Mouse (Mus musculus) midbrain, embryonic 16.5 days (tissue): ENCODE measurements at regions not wholly inside any gene's neighbourhood (a gene's known extent, or its start where the extent isn't known, plus 50 kb on each side); places are given as distances from the start of the nearest gene placed in this dataset.

Source experiments
- ATAC-seq: fragments of 200-750 bp; cut with Nextera tagmentation; 2 replicates; pipeline ENCODE4 v1.8.0; 2017; ENCODE audit warnings: moderate TSS enrichment
- H3K27ac ChIP-seq: fragments of 300-500 bp; sonication (generic); 2 replicates; pipeline ENCODE4 v1.5.1; 2014; ENCODE audit warnings: mild to moderate bottlenecking, low read length, mixed read lengths
- H3K27me3 ChIP-seq: fragments of 300-500 bp; sonication (generic); 2 replicates; pipeline ENCODE4 v1.6.1; 2014; ENCODE audit warnings: low read depth, low read length, mixed read lengths; ENCODE audit not compliant: control insufficient read depth, insufficient read depth
- H3K36me3 ChIP-seq: fragments of 300-500 bp; sonication (generic); 2 replicates; pipeline ENCODE4 v1.6.1; 2014; ENCODE audit warnings: mild to moderate bottlenecking, low read length, moderate library complexity, mixed read lengths; ENCODE audit not compliant: control insufficient read depth, insufficient read depth
- H3K4me1 ChIP-seq: fragments of 300-500 bp; sonication (generic); 2 replicates; pipeline ENCODE4 v1.6.1; 2014; ENCODE audit warnings: mild to moderate bottlenecking, low read length, mixed read lengths; ENCODE audit not compliant: control insufficient read depth, insufficient read depth
- H3K4me2 ChIP-seq: fragments of 300-500 bp; sonication (generic); 2 replicates; pipeline ENCODE4 v1.6.1; 2014; ENCODE audit warnings: mild to moderate bottlenecking, low read length, mixed read lengths
- H3K4me3 ChIP-seq: fragments of 300-500 bp; sonication (generic); 2 replicates; pipeline ENCODE4 v1.5.1; 2014; ENCODE audit warnings: low read depth, mild to moderate bottlenecking, low read length, moderate library complexity, mixed read lengths
- H3K9ac ChIP-seq: fragments of 300-500 bp; sonication (generic); 2 replicates; pipeline ENCODE4 v1.6.1; 2014; ENCODE audit warnings: low read depth, low read length, mixed read lengths
- H3K9me3 ChIP-seq: fragments of 300-500 bp; sonication (generic); replicated peaks from 2 replicates; pipeline ENCODE4 v1.6.1; 2014; ENCODE audit warnings: mild to moderate bottlenecking, low read length, mixed read lengths; ENCODE audit not compliant: control insufficient read depth, poor library complexity, severe bottlenecking
- WGBS: fragments of 180-500 bp; shearing (Covaris S2); extraction: QIAGEN DNeasy Blood & Tissue Kit; methylation state at CpG from one replicate; pipeline ENCODE4 v1.1.7; 2014; 5-methylcytosine and 5-hydroxymethylcytosine counted together

GRCm38 (mm10) chr16:85743022-85743421, 59.9 kb downstream of the Adamts1 start:
- WGBS: 87% methylated on average over 1 of the region's 1 CpGs
- Histone ChIP-seq H3K27ac (no peak overlapping the region), H3K27me3 (no peaks in the 10 kb centered on the region), H3K4me2 (no peak overlapping the region), H3K36me3 (no peaks in the 10 kb centered on the region), H3K9ac (no peak overlapping the region), H3K9me3 (no peaks in the 10 kb centered on the region), H3K4me3 (no peak overlapping the region), H3K4me1 (no peaks in the 10 kb centered on the region)
- no peak for ATAC-seq

GRCm38 (mm10) chr16:85738606-85739195, 64.2 kb downstream of the Adamts1 start:
- Histone ChIP-seq H3K27ac (no peak overlapping the region), H3K27me3 (no peaks in the 10 kb centered on the region), H3K4me1 (no peaks in the 10 kb centered on the region), H3K9me3 (no peaks in the 10 kb centered on the region), H3K4me3 (no peak overlapping the region), H3K4me2 (no peak overlapping the region), H3K36me3 (no peaks in the 10 kb centered on the region), H3K9ac (no peak overlapping the region)
- WGBS: 81% methylated on average over 2 of the region's 2 CpGs
- no peak for ATAC-seq

GRCm38 (mm10) chr16:85728026-85728425, 74.9 kb downstream of the Adamts1 start:
- no peaks in the 10 kb centered on the region for H3K9me3 ChIP-seq
- WGBS: 79% methylated on average over 2 of the region's 2 CpGs
- H3K4me3 ChIP-seq: no peak overlapping the region
- H3K4me1 ChIP-seq: no peaks in the 10 kb centered on the region
- H3K27ac ChIP-seq: no peak overlapping the region
- no peak overlapping the region for H3K9ac ChIP-seq
- no peaks in the 10 kb centered on the region for H3K36me3 ChIP-seq
- no peaks in the 10 kb centered on the region for H3K27me3 ChIP-seq
- ATAC-seq: no peak
- H3K4me2 ChIP-seq: no peak overlapping the region

- Histone ChIP-seq H3K9me3 (no peaks in the 10 kb centered on the region), H3K4me3 (no peak overlapping the region), H3K27ac (no peak overlapping the region), H3K4me1 (no peaks in the 10 kb centered on the region), H3K36me3 (no peaks in the 10 kb centered on the region), H3K9ac (no peak overlapping the region), H3K27me3 (no peaks in the 10 kb centered on the region), H3K4me2 (no peak overlapping the region)
- WGBS: 66% methylated on average over 2 of the region's 2 CpGs
- ATAC-seq: no peak
Measured at GRCm38 (mm10) chr16:85721968-85722367, 80.9 kb downstream of the Adamts1 start.

GRCm38 (mm10) chr16:85712291-85712690, 90.6 kb downstream of the Adamts1 start:
- no peak overlapping the region for H3K27ac ChIP-seq
- ATAC-seq: no peak

GRCm38 (mm10) chr16:85704254-85705020, 98.5 kb downstream of the Adamts1 start:
- no peaks in the 10 kb centered on the region for H3K27me3 ChIP-seq
- no peak overlapping the region for H3K4me3 ChIP-seq
- no peaks in the 10 kb centered on the region for H3K9me3 ChIP-seq
- no peaks in the 10 kb centered on the region for H3K4me1 ChIP-seq
- H3K27ac ChIP-seq: no peak overlapping the region
- no peak overlapping the region for H3K4me2 ChIP-seq
- no peak overlapping the region for H3K9ac ChIP-seq
- ATAC-seq: no peak
- WGBS: 86% methylated on average over 9 of the region's 9 CpGs
- no peaks in the 10 kb centered on the region for H3K36me3 ChIP-seq

More at GRCm38 (mm10) chr16:85712291-85712690, 90.6 kb downstream of the Adamts1 start:
- H3K4me3 ChIP-seq: no peak overlapping the region
- WGBS: 91% methylated on average over 3 of the region's 3 CpGs
- no peaks in the 10 kb centered on the region for H3K36me3 ChIP-seq
- no peaks in the 10 kb centered on the region for H3K4me1 ChIP-seq
- no peaks in the 10 kb centered on the region for H3K27me3 ChIP-seq
- H3K9me3 ChIP-seq: no peaks in the 10 kb centered on the region
- no peak overlapping the region for H3K4me2 ChIP-seq
- H3K9ac ChIP-seq: no peak overlapping the region

- Histone ChIP-seq H3K27me3 (no peaks in the 10 kb centered on the region), H3K4me3 (no peak overlapping the region), H3K27ac (no peak overlapping the region), H3K9me3 (no peaks in the 10 kb centered on the region), H3K4me2 (no peak overlapping the region), H3K9ac (no peak overlapping the region), H3K36me3 (no peaks in the 10 kb centered on the region), H3K4me1 (no peaks in the 10 kb centered on the region)
- 88% methylated on average over 2 of the region's 2 CpGs for WGBS
- ATAC-seq: no peak
Measured at GRCm38 (mm10) chr16:85702889-85703480, 99.9 kb downstream of the Adamts1 start.

- H3K36me3 ChIP-seq: no peaks in the 10 kb centered on the region
- no peak overlapping the region for H3K9ac ChIP-seq
- 74% methylated on average over 4 of the region's 4 CpGs for WGBS
- ATAC-seq: no peak
- no peaks in the 10 kb centered on the region for H3K27me3 ChIP-seq
- no peak overlapping the region for H3K4me2 ChIP-seq
- no peaks in the 10 kb centered on the region for H3K4me1 ChIP-seq
- no peaks in the 10 kb centered on the region for H3K9me3 ChIP-seq
- H3K27ac ChIP-seq: no peak overlapping the region
- H3K4me3 ChIP-seq: no peak overlapping the region
Measured at GRCm38 (mm10) chr16:85699329-85699728, 103.6 kb downstream of the Adamts1 start.

- no peak overlapping the region for H3K27ac ChIP-seq
- no peak overlapping the region for H3K9ac ChIP-seq
- H3K9me3 ChIP-seq: no peaks in the 10 kb centered on the region
- H3K4me3 ChIP-seq: no peak overlapping the region
- H3K4me2 ChIP-seq: no peak overlapping the region
- 77% methylated on average over 2 of the region's 2 CpGs for WGBS
- no peaks in the 10 kb centered on the region for H3K4me1 ChIP-seq
- no peak for ATAC-seq
- no peaks in the 10 kb centered on the region for H3K36me3 ChIP-seq
- H3K27me3 ChIP-seq: no peaks in the 10 kb centered on the region
Measured at GRCm38 (mm10) chr16:85682721-85683120, 120.2 kb downstream of the Adamts1 start.
